Mouse (Mus musculus) heart, embryonic 15.5 days (tissue): ENCODE measurements around the gene Cdh19. TPM values are rescaled to one million over a fixed set of nuclear protein-coding genes. Genes with fewer than 3 reads are reported as not detected.

Source experiments
- ATAC-seq: fragments of 200-750 bp; cut with Nextera tagmentation; replicated peaks from 2 replicates; pipeline ENCODE4 v1.8.0; 2017; ENCODE audit warnings: low read depth, moderate TSS enrichment; ENCODE audit not compliant: insufficient number of reproducible peaks, insufficient read depth, low FRiP score
- H3K27ac ChIP-seq: fragments of 300-500 bp; sonication (generic); 2 replicates; pipeline ENCODE4 v1.5.1; 2015; ENCODE audit warnings: mild to moderate bottlenecking, inconsistent platforms
- H3K27me3 ChIP-seq: fragments of 300-500 bp; sonication (generic); 2 replicates; pipeline ENCODE4 v1.6.1; 2015; ENCODE audit warnings: inconsistent platforms
- H3K36me3 ChIP-seq: fragments of 300-500 bp; sonication (generic); 2 replicates; pipeline ENCODE4 v1.6.1; 2015; ENCODE audit warnings: mild to moderate bottlenecking, inconsistent platforms
- H3K4me1 ChIP-seq: fragments of 300-500 bp; sonication (generic); replicated peaks from 2 replicates; pipeline ENCODE4 v1.6.1; 2015; ENCODE audit warnings: inconsistent platforms
- H3K4me2 ChIP-seq: fragments of 300-500 bp; sonication (generic); 2 replicates; pipeline ENCODE4 v1.6.1; 2015; ENCODE audit warnings: inconsistent platforms, mild to moderate bottlenecking, moderate library complexity
- H3K4me3 ChIP-seq: fragments of 300-500 bp; sonication (generic); 2 replicates; pipeline ENCODE4 v1.5.1; 2015; ENCODE audit warnings: mild to moderate bottlenecking, inconsistent platforms
- H3K9ac ChIP-seq: fragments of 300-500 bp; sonication (generic); 2 replicates; pipeline ENCODE4 v1.6.1; 2015; ENCODE audit warnings: mild to moderate bottlenecking, inconsistent platforms
- H3K9me3 ChIP-seq: fragments of 300-500 bp; sonication (generic); replicated peaks from 2 replicates; pipeline ENCODE4 v1.6.1; 2016; ENCODE audit warnings: inconsistent platforms
- WGBS: fragments of 180-500 bp; shearing (Covaris S2); methylation state at CpG from one replicate; pipeline ENCODE4 v1.1.7; 2015; ENCODE audit warnings: mixed read lengths; 5-methylcytosine and 5-hydroxymethylcytosine counted together
- polyA plus RNA-seq: library from polyadenylated mRNA; unstranded; fragments of >200 nt; fragmentation: Nextera tagmentation; extraction: Ambion mirVana; gene quantifications from 2 replicates; pipeline ENCODE4 v1.2.1, GENCODE M21; 2015

The Cdh19 gene
- 0.24 and 0.41 TPM in 2 replicates for polyA plus RNA-seq

DNA sequence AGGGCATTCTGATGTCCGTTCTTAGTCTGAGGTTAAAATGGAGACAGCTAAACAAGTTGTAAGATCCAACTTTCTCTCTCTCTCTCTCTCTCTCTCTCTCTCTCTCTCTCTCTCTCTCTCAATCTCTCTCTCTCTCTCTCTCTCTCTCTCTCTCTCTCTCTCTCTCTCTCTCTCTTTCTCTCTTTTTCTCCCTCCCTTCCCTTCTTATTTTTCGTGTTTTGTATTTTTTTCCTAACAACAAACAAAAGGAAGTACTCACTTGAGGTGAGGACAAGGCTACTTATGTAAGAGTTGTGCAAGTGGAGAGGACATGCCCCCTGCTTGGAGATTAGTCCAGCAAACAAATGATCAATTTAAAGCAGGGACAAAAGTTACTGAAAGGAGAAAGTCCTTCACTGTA is at the start of gene Cdh19:
TSS of gene Cdh19 (minus strand) at position 101 of the 400 bp plus-strand sequence.
- H3K27ac ChIP-seq: no peak within 1 kb of the TSS
- H3K4me2 ChIP-seq: no peak within 1 kb of the TSS
- no peaks in the 10 kb centered on the region for H3K4me1 ChIP-seq
- H3K9me3 ChIP-seq: no peaks in the 10 kb centered on the region
- no peaks in the 10 kb centered on the region for H3K36me3 ChIP-seq
- no peak for ATAC-seq
- H3K4me3 ChIP-seq: no peak within 1 kb of the TSS
- H3K27me3 ChIP-seq: no peaks in the 10 kb centered on the region
- 43% methylated on average over 2 of the region's 2 CpGs for WGBS
- no peak within 1 kb of the TSS for H3K9ac ChIP-seq

DNA sequence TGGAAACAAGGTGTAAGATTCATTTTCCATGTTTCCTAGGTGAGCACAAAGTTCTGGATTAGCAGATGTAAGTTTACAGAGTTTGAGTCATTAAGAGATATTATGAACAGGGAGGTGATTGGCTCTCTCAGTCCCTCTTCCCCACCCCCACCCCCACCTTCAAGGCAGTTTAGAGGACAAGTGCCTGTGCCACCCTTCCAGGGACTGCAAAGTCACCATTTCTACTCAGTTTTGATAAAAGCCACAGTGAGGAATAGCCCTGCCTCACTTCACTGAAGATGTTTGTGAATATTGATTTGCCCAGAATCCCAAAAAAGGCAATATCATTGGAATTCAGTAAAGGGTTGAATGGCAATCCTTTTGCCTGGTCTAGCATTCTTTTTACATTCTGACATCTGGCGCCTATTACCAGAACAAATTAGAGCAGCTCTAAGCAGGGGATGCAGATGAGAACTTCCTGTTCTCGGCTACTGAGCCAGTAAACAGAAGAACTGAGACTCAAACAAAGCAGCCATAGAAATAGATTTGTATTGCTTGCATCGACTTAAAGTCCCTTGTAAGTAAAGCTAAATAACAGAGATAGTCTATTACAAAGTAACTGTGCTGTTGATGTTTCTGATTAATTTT is 43.2 kb upstream of the Cdh19 start:
- WGBS: 58% methylated on average over 3 of the region's 3 CpGs
- H3K4me2 ChIP-seq: no peak overlapping the region
- no peaks in the 10 kb centered on the region for H3K4me1 ChIP-seq
- H3K9me3 ChIP-seq: no peaks in the 10 kb centered on the region
- H3K27ac ChIP-seq: no peak overlapping the region
- no peak overlapping the region for H3K4me3 ChIP-seq
- H3K27me3 ChIP-seq: no peaks in the 10 kb centered on the region
- no peak overlapping the region for H3K9ac ChIP-seq
- H3K36me3 ChIP-seq: no peaks in the 10 kb centered on the region
- no peak for ATAC-seq

DNA sequence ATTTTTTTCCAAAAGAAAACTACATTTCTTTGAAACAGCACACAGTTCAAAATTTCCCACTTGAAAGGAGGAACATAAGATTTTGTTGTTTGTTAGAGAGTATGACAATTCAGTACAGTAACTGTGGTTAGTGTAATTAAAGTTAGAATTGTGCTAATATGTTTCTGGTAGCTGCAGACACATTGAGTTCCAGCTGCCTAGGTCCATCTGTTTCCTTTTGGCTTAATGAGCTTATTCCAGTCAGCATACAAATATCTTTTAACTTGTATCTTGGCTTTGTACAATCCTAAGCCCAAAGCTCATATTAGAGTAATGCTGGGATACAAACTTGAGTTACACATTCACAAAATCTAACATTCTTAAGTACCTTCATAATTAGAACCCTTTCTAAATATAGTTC is 40.3 kb upstream of the Cdh19 start:
- Histone ChIP-seq H3K27me3 (no peaks in the 10 kb centered on the region), H3K27ac (no peak overlapping the region), H3K9me3 (no peaks in the 10 kb centered on the region), H3K9ac (no peak overlapping the region), H3K4me1 (no peaks in the 10 kb centered on the region), H3K36me3 (no peaks in the 10 kb centered on the region), H3K4me3 (no peak overlapping the region), H3K4me2 (no peak overlapping the region)
- no peak for ATAC-seq

DNA sequence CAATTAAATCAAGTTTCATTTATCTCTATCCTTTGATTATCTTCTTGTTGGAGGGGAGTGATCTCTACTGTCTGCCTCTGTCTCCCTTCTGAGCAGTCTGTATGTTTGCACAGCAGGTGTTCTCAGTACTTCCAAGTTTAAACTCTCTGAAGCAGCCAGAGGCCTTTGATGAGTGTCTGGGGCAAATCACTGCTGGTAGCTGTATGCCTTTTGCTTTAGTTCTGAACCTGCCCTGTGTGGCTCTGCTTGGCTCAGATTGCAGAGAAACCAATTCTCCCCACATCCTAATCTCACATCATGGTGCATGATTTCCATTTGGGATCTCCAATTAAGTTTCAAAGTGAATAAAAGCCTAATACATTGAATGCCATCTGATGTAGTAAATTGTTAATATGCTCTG is 12.4 kb upstream of the Cdh19 start:
- no peaks in the 10 kb centered on the region for H3K36me3 ChIP-seq
- no peak for ATAC-seq

DNA sequence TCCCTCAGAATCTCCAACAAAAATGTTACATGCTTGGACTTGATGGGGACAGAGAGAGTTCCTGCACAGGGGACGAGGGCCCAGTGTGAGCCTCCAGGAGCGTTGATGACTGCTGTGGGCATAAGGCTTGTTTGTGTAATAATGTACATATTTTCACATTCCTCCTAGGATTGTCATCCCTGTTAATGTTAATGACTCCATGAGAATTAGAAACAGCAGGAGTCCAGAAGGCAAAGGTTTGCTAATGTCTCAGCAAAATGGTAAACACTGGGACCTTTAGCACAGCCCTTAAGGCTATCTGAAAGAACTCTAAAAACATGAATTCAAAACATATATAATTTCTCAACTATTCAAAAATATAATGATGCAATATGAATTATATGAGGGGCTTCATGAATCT is 8.2 kb downstream of the Cdh19 start:
- 84% methylated on average over 2 of the region's 2 CpGs for WGBS
- H3K27me3 ChIP-seq: no peaks in the 10 kb centered on the region
- no peaks in the 10 kb centered on the region for H3K4me1 ChIP-seq
- ATAC-seq: no peak
- no peaks in the 10 kb centered on the region for H3K9me3 ChIP-seq
- no peaks in the 10 kb centered on the region for H3K36me3 ChIP-seq
- H3K4me2 ChIP-seq: no peak overlapping the region
- H3K9ac ChIP-seq: no peak overlapping the region
- H3K4me3 ChIP-seq: no peak overlapping the region
- no peak overlapping the region for H3K27ac ChIP-seq

More for the DNA sequence above, 12.4 kb upstream of the Cdh19 start:
- no peak overlapping the region for H3K9ac ChIP-seq
- no peak overlapping the region for H3K4me2 ChIP-seq
- H3K4me1 ChIP-seq: no peaks in the 10 kb centered on the region
- H3K27me3 ChIP-seq: no peaks in the 10 kb centered on the region
- no peak overlapping the region for H3K27ac ChIP-seq
- no peaks in the 10 kb centered on the region for H3K9me3 ChIP-seq
- H3K4me3 ChIP-seq: no peak overlapping the region

DNA sequence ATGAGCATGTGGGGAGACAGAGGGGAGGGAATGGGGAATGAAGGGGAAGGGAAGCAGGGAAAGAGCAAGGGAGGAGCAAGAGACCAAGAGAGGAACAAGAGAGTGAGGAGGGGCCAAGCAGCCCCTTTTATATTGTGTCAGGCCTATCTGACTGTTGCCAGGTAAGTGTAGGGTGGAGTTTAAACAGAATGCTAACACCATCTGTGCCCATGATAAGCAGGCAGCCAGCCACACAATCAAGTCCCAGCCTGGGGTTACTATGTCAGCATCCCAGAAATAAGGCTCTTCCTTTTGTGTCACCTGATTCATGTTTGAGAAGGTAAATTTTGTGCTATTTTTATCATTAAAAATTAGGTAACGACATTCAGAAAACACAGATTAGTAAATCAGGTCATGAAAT is 67.6 kb downstream of the Cdh19 start:
- H3K4me2 ChIP-seq: no peak overlapping the region
- no peak for ATAC-seq
- H3K9ac ChIP-seq: no peak overlapping the region
- H3K27me3 ChIP-seq: no peaks in the 10 kb centered on the region
- no peak overlapping the region for H3K4me3 ChIP-seq
- 84% methylated on average over 1 of the region's 1 CpGs for WGBS
- H3K27ac ChIP-seq: no peak overlapping the region
- no peaks in the 10 kb centered on the region for H3K36me3 ChIP-seq
- H3K9me3 ChIP-seq: no peaks in the 10 kb centered on the region
- H3K4me1 ChIP-seq: no peaks in the 10 kb centered on the region

DNA sequence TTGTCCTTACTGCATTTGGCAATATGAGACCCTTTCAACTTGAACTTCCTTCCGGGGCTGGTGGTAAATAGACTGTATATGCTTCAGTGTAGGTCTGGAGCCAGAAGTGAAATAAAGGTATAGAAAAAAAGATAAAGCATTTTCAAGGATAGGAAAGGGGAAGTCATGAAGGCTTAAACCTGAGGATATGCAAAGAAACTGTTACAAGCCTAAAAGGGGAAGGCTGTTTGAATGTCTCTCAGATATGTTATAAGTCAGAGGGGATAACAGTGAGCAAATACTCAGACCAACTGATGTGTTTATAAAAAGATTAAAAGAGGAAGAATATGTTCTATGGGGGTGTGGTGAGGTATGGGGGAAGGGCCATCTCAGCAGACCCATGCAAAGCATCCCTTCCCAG is 68.2 kb downstream of the Cdh19 start:
- H3K27me3 ChIP-seq: no peaks in the 10 kb centered on the region
- ATAC-seq: no peak
- WGBS: 70% methylated on average over 1 of the region's 1 CpGs

DNA sequence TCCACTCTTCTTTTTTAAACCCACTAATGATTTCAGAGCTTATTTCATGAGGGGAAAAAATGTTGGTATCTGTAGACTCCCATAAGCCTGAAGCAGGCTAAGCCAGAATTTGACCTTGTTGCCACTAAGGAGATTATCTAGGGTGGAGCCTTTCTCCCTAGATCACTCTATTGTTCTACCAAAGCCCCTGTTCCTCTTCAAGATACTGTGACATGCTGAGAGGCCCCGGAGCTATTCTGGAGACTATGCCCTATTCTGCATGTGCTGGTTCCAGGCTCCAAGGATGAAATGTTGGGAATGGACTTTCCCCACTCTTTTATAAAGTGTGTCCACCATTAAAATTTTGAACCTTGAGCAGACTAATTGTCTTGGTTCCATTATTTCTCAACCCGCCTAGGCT is 73.1 kb downstream of the Cdh19 start:
- Histone ChIP-seq H3K27me3 (no peaks in the 10 kb centered on the region), H3K4me2 (no peak overlapping the region), H3K4me1 (no peaks in the 10 kb centered on the region), H3K9ac (no peak overlapping the region), H3K4me3 (no peak overlapping the region), H3K9me3 (no peaks in the 10 kb centered on the region), H3K36me3 (no peaks in the 10 kb centered on the region), H3K27ac (no peak overlapping the region)
- 61% methylated on average over 2 of the region's 2 CpGs for whole genome bisulfite sequencing
- no peak for ATAC-seq

More for the DNA sequence above, 68.2 kb downstream of the Cdh19 start:
- H3K27ac ChIP-seq: no peak overlapping the region
- no peaks in the 10 kb centered on the region for H3K4me1 ChIP-seq
- H3K4me3 ChIP-seq: no peak overlapping the region
- no peaks in the 10 kb centered on the region for H3K9me3 ChIP-seq
- no peak overlapping the region for H3K9ac ChIP-seq
- no peaks in the 10 kb centered on the region for H3K36me3 ChIP-seq
- no peak overlapping the region for H3K4me2 ChIP-seq
